Mouse (Mus musculus) forebrain, embryonic 16.5 days (tissue): ENCODE data around the gene Luzp1. TPM values are rescaled to one million over a fixed set of nuclear protein-coding genes. Genes with fewer than 3 reads are reported as not detected.

ENCODE experiments used
- ATAC-seq: fragments of 200-750 bp; cut with Nextera tagmentation; 2 replicates; pipeline ENCODE4 v1.8.0; 2017; ENCODE audit warnings: mild to moderate bottlenecking, moderate library complexity
- H3K27ac ChIP-seq: fragments of 300-500 bp; sonication (generic); 2 replicates; pipeline ENCODE4 v1.5.1; 2014; ENCODE audit warnings: low read length, control low read depth
- H3K27me3 ChIP-seq: fragments of 300-500 bp; sonication (generic); replicated peaks from 2 replicates; pipeline ENCODE4 v1.6.1; 2014; ENCODE audit warnings: low read length; ENCODE audit not compliant: control insufficient read depth, insufficient read depth
- H3K36me3 ChIP-seq: fragments of 300-500 bp; sonication (generic); 2 replicates; pipeline ENCODE4 v1.6.1; 2014; ENCODE audit not compliant: control insufficient read depth, insufficient read depth
- H3K4me1 ChIP-seq: fragments of 300-500 bp; sonication (generic); replicated peaks from 2 replicates; pipeline ENCODE4 v1.6.1; 2014; ENCODE audit warnings: low read length; ENCODE audit not compliant: control insufficient read depth, insufficient read depth
- H3K4me2 ChIP-seq: fragments of 300-500 bp; sonication (generic); 2 replicates; pipeline ENCODE4 v1.6.1; 2014; ENCODE audit warnings: mild to moderate bottlenecking, low read length, control low read depth
- H3K4me3 ChIP-seq: fragments of 300-500 bp; sonication (generic); replicated peaks from 2 replicates; pipeline ENCODE4 v1.5.1; 2014; ENCODE audit warnings: mild to moderate bottlenecking, low read length, control low read depth
- H3K9ac ChIP-seq: fragments of 300-500 bp; sonication (generic); replicated peaks from 2 replicates; pipeline ENCODE4 v1.6.1; 2014; ENCODE audit warnings: low read depth, low read length, control low read depth
- H3K9me3 ChIP-seq: fragments of 300-500 bp; sonication (generic); 2 replicates; pipeline ENCODE4 v1.6.1; 2016; ENCODE audit warnings: low read length; ENCODE audit not compliant: control insufficient read depth
- WGBS: fragments of 180-500 bp; shearing (Covaris S2); extraction: QIAGEN DNeasy Blood & Tissue Kit; methylation state at CpG from one replicate; pipeline ENCODE4 v1.1.7; 2014; 5-methylcytosine and 5-hydroxymethylcytosine counted together
- polyA plus RNA-seq: library from polyadenylated mRNA; unstranded; fragments of >200 nt; fragmentation: Nextera tagmentation; extraction: Ambion mirVana; gene quantifications from 2 replicates; pipeline ENCODE4 v1.2.1, GENCODE M21; 2015

Luzp1 gene
- polyA plus RNA-seq, 1 experiment from 2014 or later, result 51.5 TPM

DNA sequence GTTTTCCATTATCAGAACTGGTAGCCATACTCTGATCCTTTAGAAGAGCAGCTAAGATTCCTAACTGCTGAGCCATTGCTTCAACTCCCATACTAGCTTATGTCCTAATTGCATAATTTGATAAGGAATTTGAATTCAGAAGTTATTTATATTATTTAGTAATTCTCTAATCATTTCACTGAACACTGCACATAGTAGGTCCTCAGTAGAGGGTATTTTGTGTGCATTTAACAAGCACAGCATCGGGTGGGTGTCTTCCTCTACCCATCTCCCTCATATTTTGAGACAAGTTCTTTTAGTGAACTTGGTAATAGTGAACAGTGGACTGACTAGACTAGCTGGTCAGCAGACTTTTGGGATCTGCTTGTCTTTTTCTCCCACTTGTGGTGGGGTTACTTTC, 7.1 kb downstream of the Luzp1 start:
- Histone ChIP-seq H3K27me3 (no peaks in the 10 kb centered on the region), H3K36me3 (no peaks in the 10 kb centered on the region), H3K4me1 (peaks cover 8% of the 10 kb centered on the region; the same call in 1 of the 2 replicates), H3K9me3 (no peaks in the 10 kb centered on the region), H3K9ac (no peak overlapping the region), H3K4me2 (no peak overlapping the region), H3K4me3 (no peak overlapping the region), H3K27ac (no peak overlapping the region)
- 94% methylated on average over 1 of the region's 1 CpGs for WGBS
- no peak for ATAC-seq

DNA sequence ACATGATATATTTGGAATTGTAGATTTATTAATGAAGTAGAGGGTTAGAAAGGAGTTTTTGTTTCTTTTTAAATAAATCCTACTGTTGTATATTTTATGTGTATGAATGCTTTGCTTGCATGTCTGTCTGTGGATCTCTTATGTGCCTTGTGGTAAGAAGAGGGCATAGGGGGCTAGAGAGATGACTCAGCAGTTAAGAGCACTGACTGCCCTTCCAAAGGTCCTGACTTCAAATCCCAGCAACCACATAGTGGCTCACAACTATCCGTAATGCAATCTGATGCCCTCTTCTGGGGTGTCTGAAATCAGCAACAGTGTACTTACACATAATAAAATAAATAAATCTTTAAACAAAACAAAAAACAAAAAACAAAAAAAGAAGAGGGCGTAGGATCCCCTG, 17.0 kb downstream of the Luzp1 start:
- Histone ChIP-seq H3K4me3 (no peak overlapping the region), H3K4me1 (no peaks in the 10 kb centered on the region), H3K27ac (no peak overlapping the region), H3K36me3 (no peaks in the 10 kb centered on the region), H3K9ac (no peak overlapping the region), H3K27me3 (no peaks in the 10 kb centered on the region), H3K4me2 (no peak overlapping the region), H3K9me3 (no peaks in the 10 kb centered on the region)
- 94% methylated on average over 2 of the region's 2 CpGs for WGBS
- no peak for ATAC-seq

DNA sequence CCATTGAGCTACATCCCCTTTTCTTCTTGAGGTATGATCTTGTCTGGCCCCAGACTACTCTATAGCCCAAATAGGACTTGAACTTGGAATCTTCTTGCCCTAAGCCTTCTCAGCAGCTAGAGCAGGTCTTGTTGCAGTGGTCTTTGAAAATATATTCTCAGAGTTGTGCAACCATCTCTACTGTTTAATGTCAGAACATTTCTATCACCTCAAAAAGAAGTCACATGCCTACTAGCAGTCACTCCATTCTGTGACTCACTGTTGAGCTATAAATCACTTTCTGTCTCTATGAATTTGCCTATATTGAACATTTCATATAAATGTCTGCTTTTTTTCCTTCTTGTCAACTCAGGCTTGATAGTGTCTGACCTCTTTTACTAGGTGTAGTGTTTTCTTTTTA, 26.4 kb downstream of the Luzp1 start:
- Histone ChIP-seq H3K4me1 (no peaks in the 10 kb centered on the region), H3K9ac (no peak overlapping the region), H3K4me3 (no peak overlapping the region), H3K4me2 (no peak overlapping the region), H3K27ac (no peak overlapping the region), H3K9me3 (no peaks in the 10 kb centered on the region), H3K36me3 (no peaks in the 10 kb centered on the region), H3K27me3 (no peaks in the 10 kb centered on the region)
- no peak for ATAC-seq

DNA sequence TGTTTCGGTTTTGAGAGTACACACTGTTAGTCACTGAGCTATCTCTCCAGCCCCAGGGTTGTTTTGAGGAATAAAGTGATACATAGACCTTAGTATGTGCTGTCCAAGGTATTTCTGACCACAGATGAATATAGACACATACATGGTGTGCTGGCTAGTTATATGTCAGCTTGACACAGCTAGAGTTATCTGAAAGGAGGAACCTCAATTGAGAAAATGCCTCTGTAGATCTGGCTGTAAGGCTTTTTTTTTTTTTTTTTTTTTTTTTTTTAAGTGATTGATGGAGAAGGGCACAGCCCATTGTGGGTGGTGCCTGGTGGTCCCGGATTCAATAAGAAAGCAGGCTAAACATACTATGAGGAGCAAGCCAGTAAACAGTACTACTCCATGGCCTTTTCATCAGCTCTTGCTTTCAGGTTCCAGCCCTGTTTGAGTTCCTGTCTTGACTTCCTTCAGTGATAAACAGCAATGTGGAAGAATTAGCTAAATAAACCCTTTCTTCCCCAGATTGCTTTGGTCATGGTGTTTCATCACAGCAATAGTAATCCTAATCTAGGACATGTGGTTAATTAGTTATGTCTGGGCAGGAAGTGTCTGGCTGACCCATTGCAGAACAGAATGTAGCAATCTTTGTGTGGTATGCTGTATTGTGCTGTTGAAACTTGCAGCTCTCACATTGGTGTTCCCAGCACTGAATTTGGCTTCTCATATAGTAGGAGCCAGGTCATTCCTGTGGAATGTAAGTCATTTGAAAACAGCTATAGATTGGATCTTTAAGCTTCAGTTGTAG, 36.1 kb downstream of the Luzp1 start:
- H3K9ac ChIP-seq, result no peak overlapping the region
- no peak for ATAC-seq
- H3K4me2 ChIP-seq, result no peak overlapping the region
- no peaks in the 10 kb centered on the region for H3K4me1 ChIP-seq
- H3K36me3 ChIP-seq, result no peaks in the 10 kb centered on the region
- WGBS, result 67% methylated on average over 2 of the region's 2 CpGs
- H3K27ac ChIP-seq, result no peak overlapping the region
- H3K27me3 ChIP-seq, result no peaks in the 10 kb centered on the region
- no peak overlapping the region for H3K4me3 ChIP-seq
- H3K9me3 ChIP-seq, result no peaks in the 10 kb centered on the region

DNA sequence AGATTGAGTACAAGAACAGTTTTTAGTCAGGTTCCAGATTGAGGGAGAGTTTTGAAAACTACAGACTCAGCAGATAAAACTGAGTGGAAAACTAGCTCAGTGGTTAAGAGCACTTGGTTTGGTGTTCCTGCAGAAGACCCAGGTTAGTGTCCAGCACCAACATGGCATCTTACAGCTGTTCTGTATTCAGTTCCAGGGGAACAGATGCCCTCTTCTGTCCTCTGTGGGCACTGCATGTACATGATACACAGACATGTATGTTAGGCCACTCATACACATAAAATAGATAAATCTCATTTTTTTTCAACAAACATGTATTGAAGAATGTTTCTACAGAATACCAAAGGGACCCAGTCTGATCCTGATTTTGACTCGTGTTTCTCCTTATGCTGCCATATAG, 40.3 kb downstream of the Luzp1 start:
- no peak for ATAC-seq
- no peaks in the 10 kb centered on the region for H3K4me1 ChIP-seq

DNA sequence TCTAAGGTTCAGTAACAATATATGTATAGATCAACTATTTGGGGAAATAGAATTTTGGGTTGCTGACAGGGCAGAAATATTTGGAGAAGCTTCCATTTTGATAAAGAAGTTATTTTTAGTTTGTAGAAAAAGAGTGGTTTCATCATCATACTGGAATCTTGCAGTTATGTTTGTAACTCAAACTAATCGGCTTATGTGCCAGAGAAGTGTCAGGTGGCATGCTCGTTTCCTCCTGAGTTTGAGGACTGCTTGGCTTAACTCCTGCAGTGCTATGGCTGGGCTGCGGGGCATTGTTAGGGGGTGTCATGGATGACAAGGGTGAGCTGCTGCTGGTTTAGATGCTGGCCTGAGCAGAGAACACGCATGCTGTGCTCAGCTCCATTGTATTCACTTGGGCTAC, 42.1 kb downstream of the Luzp1 start:
- H3K9ac ChIP-seq, result no peak overlapping the region
- no peaks in the 10 kb centered on the region for H3K4me1 ChIP-seq
- no peaks in the 10 kb centered on the region for H3K9me3 ChIP-seq
- WGBS, result 44% methylated on average over 4 of the region's 4 CpGs
- no peaks in the 10 kb centered on the region for H3K27me3 ChIP-seq
- no peak for ATAC-seq
- H3K27ac ChIP-seq, result no peak overlapping the region
- no peak overlapping the region for H3K4me3 ChIP-seq
- H3K36me3 ChIP-seq, result no peaks in the 10 kb centered on the region
- no peak overlapping the region for H3K4me2 ChIP-seq

More for the DNA sequence above, 40.3 kb downstream of the Luzp1 start:
- Histone ChIP-seq H3K36me3 (no peaks in the 10 kb centered on the region), H3K9me3 (no peaks in the 10 kb centered on the region), H3K27me3 (no peaks in the 10 kb centered on the region), H3K4me2 (no peak overlapping the region), H3K9ac (no peak overlapping the region), H3K27ac (no peak overlapping the region), H3K4me3 (no peak overlapping the region)
- whole genome bisulfite sequencing, result 79% methylated on average over 1 of the region's 1 CpGs

DNA sequence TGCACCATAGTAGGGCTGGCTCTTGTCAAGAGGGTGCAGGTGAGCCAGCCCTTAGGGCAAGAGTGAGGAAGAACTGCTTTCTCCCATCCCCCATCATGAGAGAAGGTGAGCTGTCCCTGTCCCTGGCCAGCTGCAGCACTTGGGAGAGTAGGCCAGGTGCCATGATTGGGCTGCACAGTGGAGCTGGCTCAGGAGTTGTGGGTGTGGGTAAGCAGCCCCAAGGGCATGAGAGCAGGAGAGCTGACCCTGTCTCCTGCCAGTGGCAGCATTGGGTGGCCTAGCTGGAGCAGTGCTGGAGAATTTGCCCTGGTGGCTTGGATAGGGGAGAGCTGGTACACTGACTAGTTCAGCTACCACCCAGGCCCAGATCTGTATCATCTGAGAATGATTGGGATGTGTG, 43.3 kb downstream of the Luzp1 start:
- no peak for ATAC-seq

DNA sequence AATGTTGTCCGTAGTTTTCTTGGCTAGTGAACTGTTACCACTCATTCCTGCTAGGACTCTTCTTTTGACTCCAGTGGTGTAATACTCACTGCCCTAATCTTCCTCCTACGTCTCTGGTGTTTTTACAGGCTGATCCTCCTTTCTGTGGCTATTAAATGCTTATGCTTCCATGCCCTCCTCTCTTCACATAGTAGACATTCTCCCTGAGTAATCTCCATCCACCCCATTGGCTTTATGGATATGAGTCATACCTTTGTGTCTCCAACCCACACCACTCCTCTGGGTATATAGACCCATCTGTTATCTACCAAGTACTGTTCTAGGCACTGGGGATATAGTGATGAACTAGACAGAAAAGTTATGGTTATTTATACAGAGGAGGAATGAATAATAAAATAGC, 48.6 kb downstream of the Luzp1 start:
- no peaks in the 10 kb centered on the region for H3K27me3 ChIP-seq
- WGBS, result 93% methylated on average over 2 of the region's 2 CpGs
- no peak overlapping the region for H3K27ac ChIP-seq
- no peak overlapping the region for H3K9ac ChIP-seq
- no peaks in the 10 kb centered on the region; the same call in 1 of the 2 replicates for H3K4me1 ChIP-seq
- no peak overlapping the region for H3K4me3 ChIP-seq
- H3K4me2 ChIP-seq, result no peak overlapping the region
- no peaks in the 10 kb centered on the region for H3K36me3 ChIP-seq
- no peaks in the 10 kb centered on the region for H3K9me3 ChIP-seq
- ATAC-seq, result no peak

More for the DNA sequence above, 43.3 kb downstream of the Luzp1 start:
- no peak overlapping the region for H3K4me2 ChIP-seq
- no peaks in the 10 kb centered on the region for H3K9me3 ChIP-seq
- H3K36me3 ChIP-seq, result no peaks in the 10 kb centered on the region
- no peak overlapping the region for H3K9ac ChIP-seq
- no peaks in the 10 kb centered on the region for H3K27me3 ChIP-seq
- no peaks in the 10 kb centered on the region for H3K4me1 ChIP-seq
- no peak overlapping the region for H3K27ac ChIP-seq
- no peak overlapping the region for H3K4me3 ChIP-seq

DNA sequence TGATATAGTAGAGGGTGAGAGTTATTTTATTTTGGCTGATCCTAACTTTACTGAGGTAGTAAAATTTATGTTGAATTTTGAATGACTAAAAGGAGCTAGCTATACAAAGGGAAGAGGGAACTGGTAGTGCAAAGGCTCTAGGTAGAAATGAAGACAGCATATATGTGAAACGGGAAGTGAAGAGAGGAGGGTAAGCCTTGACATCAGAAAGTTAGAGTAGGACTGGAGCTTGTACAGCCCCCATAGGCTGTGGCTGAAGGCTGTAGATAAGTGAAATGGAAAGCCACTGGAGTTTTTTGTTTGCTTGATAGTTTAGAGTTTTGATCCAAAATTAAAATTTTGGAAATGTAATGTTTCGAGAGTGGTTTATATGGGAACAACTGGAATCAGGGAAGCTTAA, 49.0 kb downstream of the Luzp1 start:
- Histone ChIP-seq H3K27me3 (no peaks in the 10 kb centered on the region), H3K9me3 (no peaks in the 10 kb centered on the region), H3K4me1 (no peaks in the 10 kb centered on the region; the same call in 1 of the 2 replicates), H3K27ac (no peak overlapping the region), H3K36me3 (no peaks in the 10 kb centered on the region), H3K4me2 (no peak overlapping the region), H3K4me3 (no peak overlapping the region), H3K9ac (no peak overlapping the region)
- ATAC-seq, result no peak
- 97% methylated on average over 2 of the region's 2 CpGs for WGBS

DNA sequence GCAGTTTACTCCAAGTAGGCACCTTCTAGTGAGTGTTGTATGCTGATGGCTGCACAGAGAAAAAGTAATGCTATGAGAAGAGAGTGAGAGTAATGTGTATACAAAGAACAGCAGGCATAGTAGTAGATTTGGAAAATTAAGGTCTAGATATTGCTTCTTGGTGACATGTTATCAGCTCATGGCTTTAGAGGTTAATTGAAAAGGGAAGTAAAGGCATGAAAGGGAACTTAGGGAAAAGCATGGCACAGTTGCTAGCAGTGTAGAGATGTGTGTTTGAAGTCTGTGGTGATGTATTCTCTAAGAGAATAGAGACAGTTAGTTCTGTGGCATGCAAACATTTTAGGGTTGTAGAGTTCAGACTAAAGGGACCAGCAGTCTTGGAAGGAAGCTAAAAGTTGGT, 50.3 kb downstream of the Luzp1 start:
- Histone ChIP-seq H3K27me3 (no peaks in the 10 kb centered on the region), H3K36me3 (no peaks in the 10 kb centered on the region), H3K4me1 (no peaks in the 10 kb centered on the region; the same call in 1 of the 2 replicates), H3K9ac (no peak overlapping the region), H3K4me2 (no peak overlapping the region), H3K4me3 (no peak overlapping the region), H3K9me3 (no peaks in the 10 kb centered on the region), H3K27ac (no peak overlapping the region)
- ATAC-seq, result no peak
